Mouse (Mus musculus) heart, embryonic 10.5 days (tissue): ENCODE measurements around the gene Efna4. TPM values are rescaled to one million over a fixed set of nuclear protein-coding genes. Genes with fewer than 3 reads are reported as not detected.

Experiments used
- DNase-seq: peaks from one replicate; pipeline ENCODE4 v3.0.0-alpha.2; 2017; ENCODE audit warnings: low spot score
- H3K27ac ChIP-seq: fragments of 300-500 bp; sonication (generic); 2 replicates; pipeline ENCODE4 v1.5.1; 2016; ENCODE audit warnings: mild to moderate bottlenecking
- H3K27me3 ChIP-seq: fragments of 300-500 bp; sonication (generic); 2 replicates; pipeline ENCODE4 v1.6.1; 2016; ENCODE audit warnings: mild to moderate bottlenecking; ENCODE audit not compliant: poor library complexity, insufficient read depth, severe bottlenecking
- H3K36me3 ChIP-seq: fragments of 300-500 bp; sonication (generic); 2 replicates; pipeline ENCODE4 v1.6.1; 2016; ENCODE audit warnings: mild to moderate bottlenecking, moderate library complexity
- H3K4me1 ChIP-seq: fragments of 300-500 bp; sonication (generic); 2 replicates; pipeline ENCODE4 v1.6.1; 2016; ENCODE audit warnings: mild to moderate bottlenecking
- H3K4me3 ChIP-seq: fragments of 300-500 bp; sonication (generic); 2 replicates; pipeline ENCODE4 v1.5.1; 2016; ENCODE audit warnings: mild to moderate bottlenecking, moderate library complexity
- H3K9me3 ChIP-seq: fragments of 300-500 bp; sonication (generic); 2 replicates; pipeline ENCODE4 v1.6.1; 2016; ENCODE audit warnings: mild to moderate bottlenecking, moderate library complexity
- WGBS: fragments of 180-500 bp; shearing (Covaris S2); methylation state at CpG from one replicate; pipeline ENCODE4 v1.1.7; 2016; 5-methylcytosine and 5-hydroxymethylcytosine counted together
- polyA plus RNA-seq: library from polyadenylated mRNA; unstranded; fragments of >200 nt; fragmentation: Nextera tagmentation; extraction: Ambion mirVana; gene quantifications from 2 replicates; pipeline ENCODE4 v1.2.1, GENCODE M21; 2016

Gene Efna4
- polyA plus RNA-seq, 1 experiment from 2014 or later, result 19.3 TPM

- Histone ChIP-seq H3K4me1 (peaks cover 15% of the 10 kb centered on the region), H3K4me3 (no peak overlapping the region), H3K27ac (no peak overlapping the region), H3K36me3 (no peaks in the 10 kb centered on the region), H3K9me3 (no peaks in the 10 kb centered on the region), H3K27me3 (no peaks in the 10 kb centered on the region)
- WGBS, result 71% methylated on average over 8 of the region's 8 CpGs
- no peak for DNase-seq
These were observed 32.1 kb downstream of the Efna4 start for GRCm38 (mm10) chr3:89305551-89306325.

DNA sequence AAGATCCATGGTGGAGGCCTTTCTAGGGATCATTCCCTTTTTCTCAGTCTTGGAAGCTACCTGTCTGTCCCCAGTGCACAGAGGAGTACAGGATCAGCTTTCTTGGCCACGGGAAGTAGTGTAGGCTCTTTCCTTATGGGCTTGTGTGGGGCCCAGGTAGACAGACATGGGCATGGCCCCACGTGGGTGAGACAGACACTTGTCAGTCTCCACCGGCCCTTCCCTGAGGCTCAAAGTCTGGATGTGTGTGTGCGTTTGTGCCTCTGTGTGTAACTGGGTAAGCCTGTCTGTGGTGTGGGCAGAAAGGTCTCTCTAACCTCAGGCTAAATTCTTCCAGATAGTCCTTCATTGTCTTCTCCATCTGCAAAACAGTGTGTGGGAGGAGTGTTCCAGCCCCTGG lies 32.7 kb downstream of the Efna4 start:
- no peak overlapping the region for H3K4me3 ChIP-seq
- no peaks in the 10 kb centered on the region for H3K9me3 ChIP-seq
- no peaks in the 10 kb centered on the region for H3K27me3 ChIP-seq
- H3K36me3 ChIP-seq, result no peaks in the 10 kb centered on the region
- H3K27ac ChIP-seq, result no peak overlapping the region
- peaks cover 15% of the 10 kb centered on the region for H3K4me1 ChIP-seq
- DNase-seq, result no peak
- 61% methylated on average over 4 of the region's 4 CpGs for WGBS

DNA sequence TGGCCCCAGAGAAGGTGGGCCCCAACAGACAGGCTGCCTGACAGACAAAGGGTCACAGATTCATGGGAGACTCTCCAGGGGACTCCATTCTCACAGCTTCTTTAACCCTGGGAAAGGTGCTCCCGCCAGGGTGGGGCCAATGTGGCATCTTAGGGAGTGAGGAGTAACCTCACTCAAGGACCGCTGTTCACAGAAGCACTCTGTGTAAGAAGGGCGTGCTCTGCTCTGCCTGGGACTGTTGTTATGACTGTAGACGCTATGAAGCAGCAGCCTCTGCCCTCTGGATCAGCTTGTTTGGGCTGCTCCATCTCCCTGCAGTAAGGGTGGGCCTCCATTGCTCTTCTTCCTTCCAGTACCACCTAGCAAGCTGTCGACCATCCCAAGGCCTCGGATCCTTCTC lies 33.4 kb downstream of the Efna4 start:
- 49% methylated on average over 6 of the region's 6 CpGs for WGBS
- Histone ChIP-seq H3K9me3 (no peaks in the 10 kb centered on the region), H3K36me3 (no peaks in the 10 kb centered on the region), H3K4me3 (no peak overlapping the region), H3K27ac (no peak overlapping the region), H3K4me1 (peaks cover 19% of the 10 kb centered on the region), H3K27me3 (no peaks in the 10 kb centered on the region)
- no peak for DNase-seq

GRCm38 (mm10) chr3:89300514-89300913 lies 37.3 kb downstream of the Efna4 start:
- Histone ChIP-seq H3K9me3 (no peaks in the 10 kb centered on the region), H3K4me1 (peaks cover 9% of the 10 kb centered on the region; the same call in 1 of the 2 replicates), H3K27me3 (no peaks in the 10 kb centered on the region), H3K36me3 (no peaks in the 10 kb centered on the region), H3K27ac (no peak overlapping the region), H3K4me3 (no peak overlapping the region)
- 61% methylated on average over 2 of the region's 2 CpGs for WGBS
- no peak for DNase-seq

- 42% methylated on average over 1 of the region's 1 CpGs for WGBS
- H3K9me3 ChIP-seq, result no peaks in the 10 kb centered on the region
- 0 out of 2 replicates have a peak overlapping the region, but pooled peaks have one; percentile 57 for H3K27ac ChIP-seq
- peaks cover 9% of the 10 kb centered on the region; the same call in 1 of the 2 replicates for H3K4me1 ChIP-seq
- no peaks in the 10 kb centered on the region for H3K27me3 ChIP-seq
- H3K4me3 ChIP-seq, result peak overlapping the region; percentile 51
- no peak for DNase-seq
- H3K36me3 ChIP-seq, result no peaks in the 10 kb centered on the region
These were observed 37.8 kb downstream of the Efna4 start for GRCm38 (mm10) chr3:89300071-89300470.

DNA sequence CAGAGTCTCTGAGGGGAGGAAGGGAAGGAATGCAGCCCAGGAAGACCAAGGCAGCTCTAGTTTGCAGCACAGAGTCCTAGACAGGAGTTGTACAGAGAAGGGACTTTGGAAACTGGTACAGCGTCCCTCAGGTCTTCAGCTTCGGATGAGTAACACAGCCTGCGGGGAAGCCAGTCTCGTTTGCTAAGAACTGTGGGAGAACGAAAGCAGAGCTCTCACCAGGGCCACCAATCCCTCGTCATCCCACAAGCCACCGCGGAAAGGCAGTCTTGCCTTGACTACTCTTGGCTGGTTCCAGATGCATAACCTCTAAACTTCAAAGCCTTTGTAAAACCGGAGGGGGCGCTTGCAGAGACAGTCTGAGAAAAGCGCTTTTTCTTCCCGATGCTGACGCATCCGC lies 38.3 kb downstream of the Efna4 start:
- no peak for DNase-seq

DNA sequence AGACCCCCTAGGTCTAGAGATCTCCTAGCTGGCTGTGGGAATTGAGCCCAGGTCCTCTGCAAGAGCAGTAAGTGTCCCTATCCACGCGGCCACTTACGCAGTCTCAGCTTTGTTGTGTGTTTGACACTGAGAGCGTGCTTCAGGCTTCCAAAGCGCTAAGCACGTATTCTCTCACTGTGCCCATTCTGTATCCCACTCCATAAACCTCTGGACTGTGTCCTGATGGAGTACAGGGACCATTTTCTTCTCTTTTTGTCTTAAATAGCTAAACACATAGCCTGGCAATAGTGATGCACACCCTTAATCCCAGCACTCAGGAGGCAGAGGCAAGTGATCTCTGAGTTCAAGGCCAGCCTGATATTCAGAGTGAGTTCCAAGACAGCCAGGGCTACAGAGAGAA lies 38.9 kb downstream of the Efna4 start:
- no peak overlapping the region for H3K4me3 ChIP-seq
- no peaks in the 10 kb centered on the region for H3K27me3 ChIP-seq
- peaks cover 7% of the 10 kb centered on the region; the same call in 1 of the 2 replicates for H3K4me1 ChIP-seq
- 82% methylated on average over 6 of the region's 6 CpGs for WGBS
- H3K36me3 ChIP-seq, result no peaks in the 10 kb centered on the region
- no peak overlapping the region for H3K27ac ChIP-seq
- no peak for DNase-seq
- no peaks in the 10 kb centered on the region for H3K9me3 ChIP-seq

More for the DNA sequence above, 38.3 kb downstream of the Efna4 start:
- Histone ChIP-seq H3K4me1 (peaks cover 9% of the 10 kb centered on the region; the same call in 1 of the 2 replicates), H3K9me3 (no peaks in the 10 kb centered on the region), H3K4me3 (peak overlapping the region; percentile 51), H3K36me3 (no peaks in the 10 kb centered on the region), H3K27me3 (no peaks in the 10 kb centered on the region), H3K27ac (peak overlapping the region; percentile 57; the same call in 1 of the 2 replicates)
- 3% methylated on average over 14 of the region's 14 CpGs for WGBS

GRCm38 (mm10) chr3:89296761-89297396 lies 40.9 kb downstream of the Efna4 start:
- DNase-seq, result no peak
- no peaks in the 10 kb centered on the region for H3K36me3 ChIP-seq
- 74% methylated on average over 11 of the region's 11 CpGs for WGBS
- no peaks in the 10 kb centered on the region for H3K27me3 ChIP-seq
- H3K27ac ChIP-seq, result no peak overlapping the region
- no peak overlapping the region for H3K4me3 ChIP-seq
- H3K4me1 ChIP-seq, result peaks cover 12% of the 10 kb centered on the region; the same call in 1 of the 2 replicates
- H3K9me3 ChIP-seq, result no peaks in the 10 kb centered on the region

- WGBS, result 80% methylated on average over 8 of the region's 8 CpGs
- Histone ChIP-seq H3K27ac (no peak overlapping the region), H3K4me3 (no peak overlapping the region), H3K36me3 (no peaks in the 10 kb centered on the region), H3K9me3 (no peaks in the 10 kb centered on the region), H3K4me1 (peaks cover 15% of the 10 kb centered on the region; the same call in 1 of the 2 replicates), H3K27me3 (no peaks in the 10 kb centered on the region)
- DNase-seq, result no peak
These were observed 42.1 kb downstream of the Efna4 start for GRCm38 (mm10) chr3:89295685-89296230.

DNA sequence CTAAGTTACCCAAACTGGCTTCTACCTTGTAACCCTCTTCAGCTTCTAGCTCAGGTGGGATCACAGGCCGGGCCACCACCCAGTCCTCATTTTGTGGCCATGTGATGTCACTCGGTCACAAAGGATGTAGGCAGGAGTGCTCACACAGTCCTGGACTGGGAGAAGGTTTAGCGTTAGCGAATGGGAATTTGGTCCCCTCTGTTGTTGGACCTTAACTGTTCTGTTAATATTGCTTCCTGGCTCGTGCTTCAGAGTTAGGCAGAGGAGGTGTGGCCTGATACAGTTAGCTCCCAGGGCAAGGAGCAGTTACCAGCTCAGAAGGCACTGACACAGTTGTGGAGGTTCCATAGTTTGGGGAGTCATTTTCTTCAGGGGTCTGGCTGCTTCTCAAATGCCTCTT lies 43.6 kb downstream of the Efna4 start:
- Histone ChIP-seq H3K36me3 (no peaks in the 10 kb centered on the region), H3K9me3 (no peaks in the 10 kb centered on the region), H3K27ac (no peak overlapping the region), H3K27me3 (no peaks in the 10 kb centered on the region), H3K4me3 (no peak overlapping the region), H3K4me1 (peaks cover 11% of the 10 kb centered on the region; the same call in 1 of the 2 replicates)
- DNase-seq, result no peak
- WGBS, result 67% methylated on average over 5 of the region's 5 CpGs

- WGBS, result 84% methylated on average over 11 of the region's 11 CpGs
- H3K4me1 ChIP-seq, result peaks cover 19% of the 10 kb centered on the region
- DNase-seq, result no peak
- no peak overlapping the region for H3K4me3 ChIP-seq
- H3K9me3 ChIP-seq, result no peaks in the 10 kb centered on the region
- H3K27me3 ChIP-seq, result no peaks in the 10 kb centered on the region
- H3K27ac ChIP-seq, result no peak overlapping the region
- H3K36me3 ChIP-seq, result no peaks in the 10 kb centered on the region
These were observed 44.4 kb downstream of the Efna4 start for GRCm38 (mm10) chr3:89293247-89293918.

DNA sequence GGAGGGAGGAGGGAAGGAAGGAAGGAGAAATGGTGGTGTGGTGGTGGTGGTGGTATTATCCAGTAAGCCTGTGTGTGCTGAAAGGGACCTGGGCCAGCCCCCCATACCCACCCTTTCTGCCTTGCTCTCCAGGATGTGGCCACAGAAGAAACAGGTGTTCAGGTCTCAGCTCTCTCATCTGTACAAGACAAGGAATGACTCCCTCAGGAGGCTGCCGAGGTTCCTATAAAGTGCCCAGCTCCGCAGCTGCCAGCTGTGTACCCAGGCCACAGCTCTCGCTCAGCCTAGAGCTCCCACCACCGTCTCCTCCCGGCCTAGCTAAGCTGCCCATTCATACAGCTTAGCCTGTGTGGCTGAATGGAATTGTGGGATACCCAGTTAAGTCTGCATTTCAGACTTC lies 45.5 kb downstream of the Efna4 start:
- no peaks in the 10 kb centered on the region for H3K9me3 ChIP-seq
- 0 out of 2 replicates have a peak, but pooled peaks cover 9% of the 10 kb centered on the region for H3K27me3 ChIP-seq
- 76% methylated on average over 5 of the region's 5 CpGs for WGBS
- H3K36me3 ChIP-seq, result no peaks in the 10 kb centered on the region
- no peak for DNase-seq
- peaks cover 29% of the 10 kb centered on the region for H3K4me1 ChIP-seq
- H3K4me3 ChIP-seq, result no peak overlapping the region
- H3K27ac ChIP-seq, result no peak overlapping the region
